ENCODE assay signal across 21 mouse cellular contexts in genomic region chr10:113160055-113160454, GRCm38 (mm10).
DNase-seq lines count a peak whose midpoint lies in the region; ATAC-seq and TF ChIP-seq lines count a peak whose summit lies in the region.
"Had no signal": no experiment of that assay in that cellular context is flagged by ENCODE, and none has a peak within 500 bp of the region (broad histone marks: within the 10 kb centered on the region; RNA-seq: fewer than 3 reads in every experiment).

No protein-coding gene starts in this region.

- no peaks in the 10 kb centered on the region for H3K36me3 ChIP-seq in hindbrain, postnatal 0 days (ENCODE audit: insufficient read depth, low read length)
- no peaks in the 10 kb centered on the region for H3K36me3 ChIP-seq in hindbrain, embryonic 11.5 days (ENCODE audit: control insufficient read depth, insufficient read depth, low read length)
- no peaks in the 10 kb centered on the region for H3K36me3 ChIP-seq in midbrain, embryonic 16.5 days (ENCODE audit: control insufficient read depth, insufficient read depth, low read length)
- no peaks in the 10 kb centered on the region for H3K36me3 ChIP-seq in midbrain, embryonic 11.5 days (ENCODE audit: control insufficient read depth, insufficient read depth, low read length)
- H3K36me3 ChIP-seq: forebrain, embryonic 10.5 days; heart, embryonic 13.5 days; hindbrain, embryonic 12.5 days had no signal

- no peak for ATAC-seq in hindbrain, postnatal 0 days
- no peak for ATAC-seq in hindbrain, embryonic 11.5 days (ENCODE audit: low FRiP score)
- peak; percentile 62; the same call in 1 of the 2 replicates for ATAC-seq in midbrain, embryonic 16.5 days
- no peak for ATAC-seq in midbrain, embryonic 11.5 days (ENCODE audit: low FRiP score)
- ATAC-seq: CD4-positive, CD25-positive, alpha-beta regulatory T cell, adult 4 months; forebrain, embryonic 14.5 days had no signal

- no peaks in the 10 kb centered on the region for H3K4me1 ChIP-seq in hindbrain, postnatal 0 days (ENCODE audit: insufficient read depth, low read length)
- H3K4me1 ChIP-seq in hindbrain, embryonic 11.5 days (replicated peaks; ENCODE audit: control insufficient read depth, insufficient read depth, low read length), result no peaks in the 10 kb centered on the region
- no peaks in the 10 kb centered on the region for H3K4me1 ChIP-seq in midbrain, embryonic 16.5 days (ENCODE audit: control insufficient read depth, insufficient read depth, low read length)
- no peaks in the 10 kb centered on the region for H3K4me1 ChIP-seq in midbrain, embryonic 11.5 days (ENCODE audit: control insufficient read depth, insufficient read depth, low read length)
- H3K4me1 ChIP-seq: forebrain, embryonic 10.5 days; heart, embryonic 13.5 days; hindbrain, embryonic 12.5 days had no signal

- H3K9me3 ChIP-seq in hindbrain, postnatal 0 days (ENCODE audit: low read length), result no peaks in the 10 kb centered on the region
- H3K9me3 ChIP-seq in hindbrain, embryonic 11.5 days (ENCODE audit: control insufficient read depth, low read length), result no peaks in the 10 kb centered on the region
- H3K9me3 ChIP-seq in midbrain, embryonic 16.5 days (replicated peaks; ENCODE audit: control insufficient read depth, low read length, poor library complexity, severe bottlenecking), result no peaks in the 10 kb centered on the region
- H3K9me3 ChIP-seq in midbrain, embryonic 11.5 days (ENCODE audit: control insufficient read depth, low read length), result no peaks in the 10 kb centered on the region
- H3K9me3 ChIP-seq: forebrain, embryonic 10.5 days; heart, embryonic 13.5 days; hindbrain, embryonic 12.5 days had no signal

- TF ChIP-seq POLR2A in brain, embryonic 14.5 days (IDR thresholded peaks at IDR 0.05; ENCODE audit: borderline replicate concordance, extremely low read depth, insufficient read depth, insufficient read length, poor library complexity, severe bottlenecking), result no peak

- H3K4me2 ChIP-seq in hindbrain, postnatal 0 days (ENCODE audit: low read depth, low read length), result no peak overlapping the region
- H3K4me2 ChIP-seq in hindbrain, embryonic 11.5 days (replicated peaks; ENCODE audit: low read depth, low read length), result no peak overlapping the region
- H3K4me2 ChIP-seq in midbrain, embryonic 16.5 days (ENCODE audit: low read length), result no peak overlapping the region
- no peak overlapping the region for H3K4me2 ChIP-seq in midbrain, embryonic 11.5 days
- H3K4me2 ChIP-seq: heart, embryonic 13.5 days; hindbrain, embryonic 12.5 days had no signal

- WGBS in hindbrain, postnatal 0 days, result 40% methylated on average over 5 of the region's 5 CpGs
- WGBS in hindbrain, embryonic 11.5 days, result 71% methylated on average over 5 of the region's 5 CpGs
- 49% methylated on average over 5 of the region's 5 CpGs for WGBS in midbrain, embryonic 16.5 days
- WGBS in midbrain, embryonic 11.5 days, result 65% methylated on average over 5 of the region's 5 CpGs

- H3K27ac ChIP-seq in hindbrain, postnatal 0 days, result no peak overlapping the region
- H3K27ac ChIP-seq in hindbrain, embryonic 11.5 days (ENCODE audit: low read depth, low read length), result no peak overlapping the region
- H3K27ac ChIP-seq in midbrain, embryonic 16.5 days (ENCODE audit: low read length), result no peak overlapping the region
- H3K27ac ChIP-seq in midbrain, embryonic 11.5 days (ENCODE audit: low read depth, low read length), result no peak overlapping the region
- H3K27ac ChIP-seq: forebrain, embryonic 10.5 days; heart, embryonic 13.5 days; hindbrain, embryonic 12.5 days had no signal

- no peak for TF ChIP-seq CTCF in hindbrain, postnatal 0 days (IDR thresholded peaks at IDR 0.05; ENCODE audit: low read depth)
- TF ChIP-seq CTCF in brain, embryonic 14.5 days (IDR thresholded peaks at IDR 0.05; ENCODE audit: borderline replicate concordance, extremely low read depth, insufficient read depth, insufficient read length), result no peak

- DNase-seq in hindbrain, postnatal 0 days (ENCODE audit: low spot score), result peak; percentile 15
- no peak for DNase-seq in hindbrain, embryonic 11.5 days (ENCODE audit: low spot score)
- no peak for DNase-seq in midbrain, embryonic 11.5 days (ENCODE audit: low spot score, missing footprints)
- peak; percentile 5 for DNase-seq in brain, adult 2 months (ENCODE audit: low read depth, low spot score)
- DNase-seq in brain, embryonic 14.5 days (ENCODE audit: low read depth), result peak; percentile 19
- DNase-seq in urinary bladder, postnatal 10 days (ENCODE audit: low spot score), result no peak
- DNase-seq: adrenal gland, adult 2 months; adrenal gland, postnatal 14 days; cerebellum, adult 18-20 months; cerebellum, adult 9-10 months; cerebellum, postnatal 14 days; gastrocnemius, postnatal 25 days; heart, adult 18-20 months; heart, postnatal 14 days; heart, postnatal 4 days had no signal

- H3K9ac ChIP-seq in hindbrain, postnatal 0 days (replicated peaks; ENCODE audit: low read length), result no peak overlapping the region
- no peak overlapping the region for H3K9ac ChIP-seq in hindbrain, embryonic 11.5 days (ENCODE audit: low read depth, low read length)
- H3K9ac ChIP-seq in midbrain, embryonic 16.5 days (ENCODE audit: low read depth, low read length), result no peak overlapping the region
- no peak overlapping the region for H3K9ac ChIP-seq in midbrain, embryonic 11.5 days (ENCODE audit: low read length)
- H3K9ac ChIP-seq: heart, embryonic 13.5 days; hindbrain, embryonic 12.5 days had no signal

- no peak overlapping the region for H3K4me3 ChIP-seq in hindbrain, postnatal 0 days (ENCODE audit: low read length)
- H3K4me3 ChIP-seq in hindbrain, embryonic 11.5 days (ENCODE audit: low read depth, low read length), result no peak overlapping the region
- H3K4me3 ChIP-seq in midbrain, embryonic 16.5 days (ENCODE audit: low read depth, low read length), result no peak overlapping the region
- H3K4me3 ChIP-seq in midbrain, embryonic 11.5 days (ENCODE audit: low read depth, low read length), result no peak overlapping the region
- H3K4me3 ChIP-seq: forebrain, embryonic 10.5 days; heart, embryonic 13.5 days; hindbrain, embryonic 12.5 days had no signal

- H3K27me3 ChIP-seq in hindbrain, postnatal 0 days (ENCODE audit: insufficient read depth, low read length), result no peaks in the 10 kb centered on the region
- H3K27me3 ChIP-seq in hindbrain, embryonic 11.5 days (ENCODE audit: control insufficient read depth, insufficient read depth, low read length), result no peaks in the 10 kb centered on the region
- no peaks in the 10 kb centered on the region for H3K27me3 ChIP-seq in midbrain, embryonic 16.5 days (ENCODE audit: control insufficient read depth, insufficient read depth, low read depth, low read length)
- H3K27me3 ChIP-seq in midbrain, embryonic 11.5 days (ENCODE audit: control insufficient read depth, insufficient read depth, low read length), result no peaks in the 10 kb centered on the region
- H3K27me3 ChIP-seq: heart, embryonic 13.5 days; hindbrain, embryonic 12.5 days had no signal

Comparison
In these comparisons a context has a peak if more than half of its experiments do, and no peak if none do; other contexts are left out.
1. DNase-seq: peak in hindbrain, postnatal 0 days (single experiment), brain, adult 2 months (single experiment) and brain, embryonic 14.5 days (single experiment); none in hindbrain, embryonic 11.5 days (single experiment), midbrain, embryonic 11.5 days (single experiment) and urinary bladder, postnatal 10 days (single experiment).